Mouse (Mus musculus): ENCODE measurements at regions not wholly inside any gene's neighbourhood (a gene's known extent, or its start where the extent isn't known, plus 50 kb on each side); places are given as distances from the start of the nearest gene placed in this dataset.

GRCm38 (mm10) chr15:87342656-87343055, 201.4 kb upstream of the Fam19a5 start:
- ATAC-seq (replicated peaks; ENCODE audit: low read depth, poor library complexity, severe bottlenecking): no peak

DNA sequence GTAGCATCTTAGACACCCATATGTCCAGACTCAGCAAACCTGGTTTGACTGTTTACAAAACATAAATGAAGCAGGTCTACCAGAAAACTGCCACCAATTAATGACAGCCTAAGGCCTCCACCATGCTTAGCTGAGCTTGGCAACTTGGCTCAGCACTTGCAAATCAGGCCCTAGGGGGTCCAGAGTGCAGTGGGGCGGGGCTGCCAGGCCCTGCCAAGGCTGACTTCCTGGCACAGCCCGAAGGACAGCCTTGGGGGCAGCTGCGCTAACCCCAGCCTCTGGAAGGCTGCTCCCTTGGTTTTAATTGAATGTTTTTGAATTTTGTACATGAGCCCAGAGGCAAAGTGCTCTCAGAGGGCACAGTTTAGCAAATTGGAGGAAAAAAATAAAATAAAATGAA, 198.3 kb upstream of the Fam19a5 start:
- ATAC-seq (replicated peaks; ENCODE audit: low read depth, poor library complexity, severe bottlenecking): no peak

GRCm38 (mm10) chr15:87349533-87350247, 194.4 kb upstream of the Fam19a5 start:
- no peak for ATAC-seq (replicated peaks; ENCODE audit: low read depth, poor library complexity, severe bottlenecking)

- ATAC-seq (replicated peaks; ENCODE audit: low read depth, poor library complexity, severe bottlenecking): no peak
Measured at GRCm38 (mm10) chr15:87352812-87353211, 191.3 kb upstream of the Fam19a5 start.

DNA sequence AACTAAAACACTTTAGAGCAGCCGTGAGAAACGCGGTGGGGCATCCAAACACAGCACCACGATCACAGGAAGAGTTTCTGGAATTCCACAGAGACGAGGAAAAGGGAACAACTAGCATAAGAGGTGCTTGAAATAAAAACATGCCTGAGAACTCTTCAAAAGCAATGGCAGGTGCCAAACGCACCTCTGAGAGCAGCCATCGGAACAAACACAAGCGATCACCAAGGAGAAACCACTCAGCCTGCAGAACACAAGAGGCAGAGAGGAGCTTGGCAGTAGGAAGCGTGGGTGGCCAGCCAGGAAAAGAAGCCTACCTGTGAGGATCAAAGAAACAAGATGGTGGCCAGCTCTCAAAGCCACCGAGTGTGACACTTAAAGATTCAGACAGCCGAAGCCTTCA, 190.2 kb upstream of the Fam19a5 start:
- no peak for ATAC-seq (replicated peaks; ENCODE audit: low read depth, poor library complexity, severe bottlenecking)

GRCm38 (mm10) chr15:87360457-87360856, 183.6 kb upstream of the Fam19a5 start:
- ATAC-seq (replicated peaks; ENCODE audit: low read depth, poor library complexity, severe bottlenecking): no peak

DNA sequence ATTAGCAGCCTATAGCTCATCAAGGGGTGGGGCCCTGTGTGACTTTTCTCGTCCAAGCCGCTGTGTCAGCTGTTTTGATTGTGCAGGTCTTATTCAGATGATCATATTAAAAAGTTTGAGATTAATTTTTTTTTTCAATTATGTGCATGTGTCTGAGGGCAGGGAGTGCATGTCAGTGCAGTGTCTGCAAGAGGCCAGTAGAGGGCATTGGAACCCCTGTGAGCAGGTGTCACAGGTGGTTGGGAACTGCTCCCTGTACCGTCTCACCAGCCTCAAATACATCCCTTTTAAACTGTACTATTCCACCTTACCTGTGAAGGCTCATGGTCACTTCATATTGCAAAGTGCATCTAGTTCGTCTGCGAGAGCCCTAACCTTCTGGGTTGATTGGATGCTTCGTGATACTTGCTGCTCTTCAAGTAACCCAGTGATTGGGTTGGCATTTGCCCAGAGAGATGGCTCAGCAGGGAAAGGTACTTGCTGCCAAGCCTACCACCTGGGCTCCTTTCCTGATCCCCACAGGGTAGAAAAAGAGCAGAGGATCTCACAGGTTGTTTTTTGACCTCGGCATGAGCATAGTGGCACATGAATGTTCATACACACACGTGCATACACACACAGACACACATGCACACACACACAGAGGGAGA, 178.3 kb upstream of the Fam19a5 start:
- no peak for ATAC-seq (replicated peaks; ENCODE audit: low read depth, poor library complexity, severe bottlenecking)

GRCm38 (mm10) chr15:87367381-87367780, 176.7 kb upstream of the Fam19a5 start:
- ATAC-seq (replicated peaks; ENCODE audit: low read depth, poor library complexity, severe bottlenecking): no peak

- ATAC-seq (replicated peaks; ENCODE audit: low read depth, poor library complexity, severe bottlenecking): no peak
Measured at GRCm38 (mm10) chr15:87369381-87369780, 174.7 kb upstream of the Fam19a5 start.

GRCm38 (mm10) chr15:87369836-87370235, 174.3 kb upstream of the Fam19a5 start:
- no peak for ATAC-seq (replicated peaks; ENCODE audit: low read depth, poor library complexity, severe bottlenecking)

DNA sequence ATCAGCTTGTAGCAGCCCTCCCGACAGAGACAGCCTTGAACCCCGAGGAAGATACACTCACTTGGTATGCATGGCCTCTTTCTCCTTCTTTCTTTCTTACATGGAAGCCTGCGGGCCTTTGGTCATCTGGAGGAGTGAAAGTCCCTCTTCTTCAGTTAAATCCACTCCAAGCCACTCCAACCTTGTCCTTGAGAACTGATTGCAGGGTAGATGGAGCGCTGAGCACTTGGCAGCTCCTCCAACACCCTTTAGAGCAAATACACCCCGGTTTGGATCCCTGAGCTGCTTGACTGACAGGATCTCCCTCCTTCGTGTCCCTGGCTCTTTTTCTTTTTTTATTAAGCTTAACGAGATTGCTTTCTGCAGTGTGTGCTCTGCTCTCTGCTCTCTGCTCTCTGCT, 173.3 kb upstream of the Fam19a5 start:
- no peak for ATAC-seq (replicated peaks; ENCODE audit: low read depth, poor library complexity, severe bottlenecking)

DNA sequence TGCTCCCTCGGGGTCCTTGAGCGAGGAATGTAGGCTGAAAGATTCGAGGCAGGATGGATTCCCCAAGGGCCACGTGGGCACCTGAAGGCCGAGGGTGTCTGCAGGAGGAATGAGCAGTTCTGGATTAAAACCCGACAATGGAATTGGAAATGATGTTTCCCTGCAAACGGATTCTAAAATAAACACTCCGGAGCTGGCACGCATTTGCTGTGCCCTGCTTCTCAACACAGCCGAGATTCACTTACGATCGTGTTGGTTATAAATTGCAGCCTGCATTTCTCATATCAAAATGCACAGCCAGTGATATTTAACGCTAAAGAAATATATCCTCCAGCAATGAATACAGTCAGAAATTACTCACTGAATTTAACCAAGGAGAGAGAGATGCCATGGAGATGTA, 169.4 kb upstream of the Fam19a5 start:
- no peak for ATAC-seq (replicated peaks; ENCODE audit: low read depth, poor library complexity, severe bottlenecking)

- ATAC-seq (replicated peaks; ENCODE audit: low read depth, poor library complexity, severe bottlenecking): no peak
Measured at GRCm38 (mm10) chr15:87375596-87376194, 168.4 kb upstream of the Fam19a5 start.

DNA sequence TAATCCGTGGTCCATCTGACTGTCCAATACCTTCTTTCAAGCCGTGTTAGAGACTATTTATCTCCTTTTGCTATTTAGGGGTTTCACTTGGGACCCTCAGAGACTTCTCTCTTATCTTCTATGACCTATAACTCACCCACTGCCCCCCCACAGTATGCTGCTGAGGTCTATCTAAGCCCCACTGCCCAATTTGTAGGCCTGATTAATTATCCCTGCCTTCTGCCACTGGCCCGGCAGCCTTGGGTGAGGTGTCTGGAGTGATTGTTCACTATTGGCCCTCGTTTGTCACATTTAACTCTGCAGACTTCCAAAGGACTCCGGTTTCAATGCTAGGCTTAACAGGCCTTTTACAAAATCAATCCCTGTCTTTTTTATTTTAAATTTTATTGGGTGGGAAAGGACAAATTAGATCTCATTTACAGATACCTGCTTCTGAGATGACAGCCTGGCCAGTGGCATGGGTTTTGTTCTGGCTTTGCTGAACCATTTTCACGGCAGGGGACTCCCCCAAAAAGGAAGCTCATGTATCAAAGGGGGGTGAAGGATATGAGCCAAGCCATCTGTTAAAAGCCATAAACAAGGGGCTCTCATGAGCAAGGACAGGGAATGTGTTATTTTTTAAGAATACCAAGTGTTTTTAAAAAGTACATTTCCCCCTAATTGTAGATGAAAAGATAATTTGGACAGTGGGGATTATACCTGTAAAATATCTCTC, 160.4 kb upstream of the Fam19a5 start:
- no peak for ATAC-seq (replicated peaks; ENCODE audit: low read depth, poor library complexity, severe bottlenecking)

DNA sequence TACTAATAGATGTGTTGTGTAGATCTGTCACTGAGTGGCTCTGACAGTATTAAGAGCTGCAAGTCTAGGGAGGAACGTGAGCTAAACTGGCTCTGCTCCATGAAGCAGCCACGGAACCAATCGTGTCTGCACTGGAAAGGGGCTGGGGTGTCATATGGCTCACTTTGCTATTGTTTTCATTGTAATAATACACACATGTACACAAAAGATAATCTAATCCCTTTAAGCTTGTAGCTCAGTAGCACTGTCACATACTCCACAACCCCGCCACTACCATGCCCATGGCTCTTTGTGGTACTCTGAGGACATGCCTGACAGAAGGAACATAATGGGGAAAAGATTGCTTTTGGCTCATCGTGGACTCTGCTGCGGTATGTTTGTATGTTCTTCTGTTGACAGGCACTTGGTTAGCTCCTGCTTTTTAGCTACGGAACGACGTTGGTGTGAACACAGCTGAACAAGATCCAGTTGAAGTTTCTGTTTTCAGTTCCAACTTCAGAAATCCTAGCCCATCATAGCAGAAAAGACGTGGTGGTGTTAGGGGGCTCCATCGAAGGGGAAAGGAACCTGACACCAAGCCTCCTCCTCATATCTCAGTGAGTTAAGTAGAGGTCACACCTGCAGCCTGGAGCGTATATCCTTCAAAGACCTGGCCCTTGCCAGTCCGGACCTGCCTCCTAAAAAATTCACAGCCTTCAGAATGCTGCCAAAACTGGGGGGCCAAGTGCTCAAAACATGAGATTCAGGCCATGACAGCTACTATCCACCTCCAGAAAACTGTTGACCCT, 159.6 kb upstream of the Fam19a5 start:
- ATAC-seq (replicated peaks; ENCODE audit: low read depth, poor library complexity, severe bottlenecking): no peak

GRCm38 (mm10) chr15:87386513-87386983, 157.6 kb upstream of the Fam19a5 start:
- no peak for ATAC-seq (replicated peaks; ENCODE audit: low read depth, poor library complexity, severe bottlenecking)

DNA sequence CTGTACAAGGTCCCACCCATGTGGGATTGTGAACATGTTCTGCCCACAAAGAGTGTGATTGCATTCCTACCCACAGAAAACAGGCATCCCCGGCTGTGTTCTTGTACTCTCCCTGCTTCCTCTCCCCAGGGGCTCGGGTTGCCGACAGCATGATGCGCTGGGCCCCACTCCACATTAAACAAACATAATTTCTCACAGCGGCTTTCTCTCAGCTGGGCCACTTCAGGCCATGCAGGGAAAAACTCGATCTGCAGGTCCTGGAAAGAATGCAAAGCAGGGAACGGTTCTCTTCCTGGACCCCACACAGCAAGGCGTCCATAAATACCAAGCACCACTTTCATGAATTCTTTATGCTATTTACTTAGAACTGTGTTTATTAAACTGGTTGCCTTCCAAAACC, 152.7 kb upstream of the Fam19a5 start:
- no peak for ATAC-seq (replicated peaks; ENCODE audit: low read depth, poor library complexity, severe bottlenecking)

DNA sequence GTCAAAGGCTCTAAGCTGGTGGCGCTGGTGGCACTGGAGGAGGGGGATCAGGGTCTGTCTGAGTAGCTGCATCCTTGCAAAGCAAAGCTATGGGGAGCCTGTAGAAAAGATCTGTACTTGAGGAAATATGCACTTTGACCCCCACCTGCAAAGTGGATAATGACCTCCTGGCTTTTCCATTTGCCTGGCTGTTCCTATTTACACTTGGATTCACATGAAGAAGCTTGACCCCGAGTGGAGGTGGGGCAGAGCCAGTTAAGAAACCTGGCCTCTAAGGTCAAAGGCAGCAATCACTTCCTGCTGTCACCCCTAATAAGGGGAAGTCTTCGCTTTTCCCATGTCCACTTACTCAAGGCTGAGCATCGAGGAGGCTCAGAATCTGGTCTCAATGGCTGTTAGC, 145.7 kb upstream of the Fam19a5 start:
- ATAC-seq (replicated peaks; ENCODE audit: low read depth, poor library complexity, severe bottlenecking): no peak

- ATAC-seq (replicated peaks; ENCODE audit: low read depth, poor library complexity, severe bottlenecking): no peak
Measured at GRCm38 (mm10) chr15:87405689-87406088, 138.4 kb upstream of the Fam19a5 start.

DNA sequence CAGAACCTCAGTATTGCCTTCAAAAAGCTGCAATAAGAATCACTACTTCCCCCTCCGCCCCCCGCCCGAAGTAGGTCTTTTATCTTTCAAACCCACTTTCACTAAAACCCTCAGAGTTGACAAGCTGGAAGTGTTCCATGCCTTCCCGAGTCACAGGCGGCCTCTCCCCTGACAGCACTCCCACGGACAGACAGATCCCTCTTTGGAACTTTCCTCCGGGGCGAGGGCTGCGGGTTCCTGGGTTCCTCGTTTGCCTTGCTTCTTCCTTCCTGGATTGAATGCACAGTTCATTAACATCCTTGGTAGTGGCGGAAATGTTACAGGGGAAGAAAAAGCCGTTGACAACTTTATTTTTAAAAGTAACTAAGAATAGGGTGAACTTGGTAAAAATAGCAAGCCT, 132.1 kb upstream of the Fam19a5 start:
- no peak for ATAC-seq (replicated peaks; ENCODE audit: low read depth, poor library complexity, severe bottlenecking)
